Mouse (Mus musculus) ovary, postnatal 10 days (tissue): ENCODE results near the gene Aldh3b2.
"Not testable (repeated sequence)": the region's sequence is repeated elsewhere in the genome, so short reads cannot be mapped to it uniquely, and the experiment has no call there.

Experiments used
- DNase-seq: peaks from one replicate; pipeline ENCODE4 v3.0.0; 2022; ENCODE audit warnings: low spot score

Aldh3b2 gene

DNA sequence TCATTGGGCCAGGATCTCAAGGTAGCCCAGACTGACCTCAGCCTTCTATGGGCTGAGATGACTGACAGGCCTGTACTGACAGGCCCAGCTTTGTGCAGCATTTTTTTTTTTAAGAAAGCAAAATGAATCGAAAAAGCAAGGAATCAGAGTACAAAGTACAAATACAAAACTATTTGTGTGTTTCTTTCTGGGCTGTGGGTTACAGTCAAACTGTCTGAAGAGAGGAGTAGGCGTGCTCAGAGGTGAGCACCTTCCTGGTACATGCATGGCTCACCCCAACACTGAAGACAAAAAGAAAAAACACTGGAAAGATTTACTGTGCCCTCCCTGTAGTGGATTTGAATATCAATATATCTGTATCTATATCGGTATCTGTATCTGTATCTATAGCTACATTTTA is 24.3 kb upstream of the Aldh3b2 start:
- no peak for DNase-seq

DNA sequence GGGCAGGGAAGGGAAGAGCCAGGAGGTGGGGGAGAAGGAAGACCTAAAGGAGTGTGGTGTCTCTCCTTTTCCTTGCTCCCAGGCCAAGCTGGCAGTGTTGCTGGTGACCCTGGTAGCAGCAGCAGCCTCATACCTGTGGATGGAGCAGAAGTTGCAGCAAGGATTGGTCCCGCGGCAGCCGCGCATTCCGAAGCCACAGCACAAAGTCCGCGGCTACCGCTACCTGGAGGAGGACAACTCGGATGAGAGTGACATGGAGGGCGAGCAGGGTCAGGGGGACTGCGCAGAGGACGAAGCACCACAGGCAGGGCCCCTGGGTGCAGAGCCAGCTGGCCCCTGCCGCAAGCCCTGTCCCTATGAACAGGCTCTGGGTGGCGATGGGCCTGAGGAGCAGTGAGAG is 23.6 kb upstream of the Aldh3b2 start:
- DNase-seq, result no peak

DNA sequence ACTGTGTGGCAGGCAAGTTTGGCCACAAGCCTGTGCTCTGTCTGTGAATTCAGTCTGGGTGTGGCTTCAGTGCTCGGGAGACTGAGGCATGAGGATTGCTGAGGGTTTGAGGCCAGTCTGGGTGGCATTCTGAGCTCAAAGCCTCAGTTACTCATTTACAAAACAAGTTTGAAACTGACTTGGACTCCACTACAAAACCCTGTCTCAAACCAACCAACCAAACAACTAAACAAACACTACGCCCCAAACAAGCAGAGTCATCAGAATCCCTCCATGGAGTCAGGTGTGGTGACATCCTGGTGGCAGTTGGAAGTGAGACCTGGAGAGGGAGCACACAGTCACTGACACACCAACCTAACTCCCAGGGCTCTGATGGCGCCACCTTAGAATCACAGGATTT is 21.8 kb upstream of the Aldh3b2 start:
- no peak for DNase-seq

DNA sequence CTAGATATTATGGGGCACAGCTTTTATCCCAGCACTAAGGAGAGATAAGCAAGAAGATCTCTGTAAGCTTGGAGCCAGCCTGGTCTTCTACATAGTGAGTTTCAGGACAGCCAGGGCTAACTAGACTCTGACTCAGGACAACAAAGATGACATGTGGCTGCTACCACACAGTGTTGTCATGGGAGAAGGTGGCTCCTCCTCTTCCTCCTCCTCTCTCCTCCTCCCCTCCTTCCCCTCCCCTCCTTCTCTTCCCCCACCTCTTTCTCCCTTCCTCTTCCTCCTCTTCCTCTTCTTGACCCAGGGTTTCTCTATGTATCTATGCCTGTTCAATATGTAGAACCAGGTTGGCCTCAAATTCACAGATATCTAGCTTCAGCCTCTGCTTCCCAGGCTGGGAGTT is 20.7 kb upstream of the Aldh3b2 start:
- DNase-seq, result no peak

DNA sequence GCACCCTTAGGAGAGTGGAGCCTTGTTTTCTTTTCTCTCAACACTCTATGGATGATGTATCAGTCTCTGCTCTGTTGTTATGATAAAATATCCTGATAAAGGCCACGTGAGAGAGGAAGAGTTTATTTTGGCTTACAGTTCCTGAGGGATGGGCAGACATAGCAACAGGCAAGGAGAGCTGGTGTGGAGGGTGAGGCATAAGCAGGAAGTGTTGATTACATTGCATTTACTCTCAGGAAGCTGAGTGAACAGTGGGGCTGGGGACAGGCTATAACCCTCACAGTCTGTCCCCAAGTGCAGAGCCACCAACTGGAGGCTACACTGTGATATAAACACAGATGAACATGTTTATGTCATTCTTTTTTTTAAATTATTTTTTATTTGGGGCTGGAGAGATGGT is 20.0 kb upstream of the Aldh3b2 start:
- no peak for DNase-seq

DNA sequence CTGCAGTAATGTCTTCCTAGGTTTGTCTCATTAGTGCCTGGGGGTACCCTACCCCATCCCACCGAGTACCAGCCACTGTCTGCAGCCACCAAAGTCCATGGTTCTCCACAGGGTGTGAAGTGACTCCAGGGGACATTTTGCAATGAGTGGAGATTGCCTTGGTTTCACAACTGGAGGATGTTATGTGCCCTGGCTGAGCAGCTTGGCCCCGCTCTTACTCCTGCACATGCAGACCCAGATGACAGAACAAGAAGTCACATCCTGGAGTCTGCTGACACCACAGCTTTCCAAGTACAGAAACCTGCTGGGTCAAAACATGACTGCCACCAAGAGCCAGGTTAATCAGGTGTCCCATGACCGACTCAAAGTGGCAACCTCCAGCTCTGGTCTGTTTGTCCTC is 17.1 kb upstream of the Aldh3b2 start:
- DNase-seq, result no peak

DNA sequence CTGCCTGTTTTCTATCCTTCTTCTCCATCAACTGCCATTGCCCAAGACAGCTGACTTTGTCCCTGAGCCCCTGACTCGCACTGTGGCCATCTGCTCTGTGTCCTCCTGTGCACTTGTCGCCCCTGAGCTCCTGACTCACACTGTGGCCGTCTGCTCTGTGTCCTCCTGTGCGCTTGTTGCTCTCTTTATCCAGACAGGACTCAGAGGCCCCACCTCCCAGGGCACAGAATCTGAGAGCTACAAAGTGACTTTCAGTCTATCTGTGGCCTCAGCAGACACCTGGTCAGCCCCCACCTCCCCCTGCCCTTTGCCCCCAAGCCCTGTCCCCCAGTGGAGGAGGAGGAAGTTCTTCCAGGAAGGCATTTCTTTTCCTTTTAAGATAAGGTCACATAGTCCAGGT is 16.3 kb upstream of the Aldh3b2 start:
- no peak for DNase-seq

DNA sequence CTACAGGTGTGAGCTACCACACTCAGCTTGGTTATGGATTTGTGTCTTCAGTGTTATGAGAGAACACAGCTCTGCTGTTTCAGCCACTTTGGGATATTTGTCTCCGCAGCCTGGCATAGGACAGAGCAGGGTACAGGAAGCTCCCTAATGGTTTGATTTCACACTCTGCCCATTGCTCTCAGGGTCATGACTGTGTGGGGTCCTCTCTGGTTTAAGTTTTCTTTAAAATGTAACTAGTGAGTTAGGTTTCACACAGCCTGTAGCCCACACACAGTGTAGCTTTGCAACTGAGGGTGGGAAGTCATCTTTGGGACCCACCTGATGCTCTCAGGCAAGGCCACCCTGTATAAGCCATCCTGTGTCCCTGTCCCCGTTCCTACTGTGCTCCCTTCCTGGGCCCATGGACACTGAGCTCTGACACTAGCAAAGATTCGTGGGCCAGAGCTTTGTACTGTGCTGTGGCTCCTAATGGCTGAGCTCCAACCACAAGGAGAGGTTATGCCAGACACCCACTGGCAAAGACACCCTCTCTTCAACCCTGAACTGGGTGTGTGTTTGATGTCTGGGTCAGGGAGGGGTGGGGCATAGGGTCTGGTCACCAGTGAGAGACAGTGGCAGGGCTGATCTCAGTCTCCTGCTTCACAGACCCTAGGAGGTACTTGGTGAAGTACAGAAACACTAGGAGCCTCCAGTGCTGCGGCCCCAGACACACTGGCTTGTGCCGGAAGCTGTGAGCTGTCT is 14.7 kb upstream of the Aldh3b2 start:
- not testable (repeated sequence) for DNase-seq

DNA sequence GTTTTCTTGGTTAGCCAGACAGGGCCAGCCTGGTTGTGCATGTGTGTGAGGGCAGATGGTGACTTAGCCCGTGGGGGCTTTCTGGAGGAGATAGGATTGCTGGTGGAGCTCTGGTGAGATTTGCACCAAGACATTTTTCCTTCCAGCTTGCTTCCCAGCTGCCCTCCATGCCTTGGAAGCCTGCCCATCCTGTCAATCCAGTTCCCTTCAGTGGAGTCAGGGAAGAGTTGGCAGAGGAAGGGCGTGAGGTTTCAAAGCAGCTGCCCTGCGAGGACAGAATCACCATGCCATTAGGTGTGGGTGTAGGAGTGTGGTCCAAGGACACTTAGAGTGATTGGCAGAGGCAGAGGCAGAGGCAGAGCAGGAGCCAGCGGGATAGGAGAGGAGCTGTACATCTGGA is 13.7 kb upstream of the Aldh3b2 start, which contains the start of gene Aldh3b3:
Gene Aldh3b3, plus strand, starts transcription at position 176 of the 400 bp plus-strand sequence.
- no peak for DNase-seq

DNA sequence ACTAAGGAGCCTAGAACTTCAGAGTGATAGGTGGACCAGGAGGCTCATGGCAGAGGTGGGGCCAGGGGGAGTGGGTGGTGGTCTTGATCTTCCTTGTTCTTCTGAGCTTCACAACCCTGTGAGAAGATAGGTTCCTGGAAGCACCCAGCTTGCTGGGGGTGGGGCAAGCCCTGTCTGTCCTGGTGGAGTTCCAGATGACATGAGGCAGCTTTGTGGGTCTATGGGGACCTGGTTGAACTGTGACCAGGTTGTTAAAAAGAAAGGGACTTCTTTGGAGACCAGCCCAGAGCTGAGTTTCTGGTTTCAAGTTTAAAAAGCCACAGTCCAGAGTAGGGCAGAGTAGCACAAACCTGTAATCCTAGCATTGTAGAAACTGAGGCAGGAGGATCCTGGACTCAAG is 13.1 kb upstream of the Aldh3b2 start:
- no peak for DNase-seq

DNA sequence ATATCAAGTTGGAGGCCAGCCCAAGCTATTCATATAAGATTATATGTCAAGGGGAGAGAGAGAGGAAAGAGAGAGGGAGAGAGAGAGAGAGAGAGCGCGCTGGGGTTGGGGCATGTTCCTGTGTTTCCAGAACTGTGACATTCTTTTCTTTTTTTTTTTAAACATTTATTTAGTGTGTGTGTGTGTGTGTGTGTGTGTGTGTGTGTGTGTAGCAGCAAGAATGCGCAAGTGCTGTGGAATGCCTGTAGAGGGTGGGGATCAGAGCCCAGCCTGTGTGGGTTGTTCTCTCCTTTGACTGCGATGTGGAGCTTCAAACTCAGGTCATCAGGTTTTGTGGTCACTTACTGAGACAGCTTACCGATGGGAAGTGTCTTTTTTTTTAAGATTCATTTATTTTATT is 11.9 kb upstream of the Aldh3b2 start:
- no peak for DNase-seq

DNA sequence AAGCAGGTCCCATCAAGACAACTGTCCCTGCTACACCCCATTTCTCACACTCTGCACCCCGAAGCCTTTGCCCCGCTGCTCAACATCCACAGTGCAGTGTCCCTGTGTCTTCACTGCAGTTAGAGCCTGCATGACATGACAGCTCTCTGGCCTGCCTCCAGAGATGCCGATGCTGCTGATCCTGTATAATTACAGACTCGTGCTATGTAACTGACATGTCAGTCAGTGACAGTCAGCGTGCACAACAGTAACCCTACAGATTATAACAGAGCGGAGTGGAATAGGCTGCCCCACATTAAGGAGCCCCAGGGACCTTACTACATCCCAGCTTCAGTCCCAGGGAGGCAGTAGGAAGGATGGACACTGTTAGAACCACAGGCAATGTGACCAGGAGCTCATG is 10.3 kb upstream of the Aldh3b2 start:
- not testable (repeated sequence) for DNase-seq

DNA sequence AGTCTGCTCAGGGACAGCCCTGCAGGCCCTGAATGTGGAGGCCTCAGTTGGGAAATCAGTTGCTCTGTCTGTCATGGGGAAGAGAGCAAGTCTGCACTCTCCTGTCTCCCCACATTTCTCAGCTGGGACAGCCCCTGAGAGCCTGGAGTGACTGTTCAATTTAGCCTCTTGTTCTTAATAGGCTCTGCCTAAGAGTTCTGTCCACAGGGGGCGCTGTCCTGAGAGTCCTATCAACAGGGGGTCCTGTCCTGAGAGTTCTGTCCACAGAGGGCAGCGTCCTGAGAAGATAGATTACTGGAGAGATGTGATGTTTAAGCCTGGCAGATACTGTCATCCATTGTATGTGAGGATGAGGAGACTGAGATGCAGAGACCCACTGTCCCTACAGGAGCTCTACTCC is 9.7 kb upstream of the Aldh3b2 start:
- no peak for DNase-seq

DNA sequence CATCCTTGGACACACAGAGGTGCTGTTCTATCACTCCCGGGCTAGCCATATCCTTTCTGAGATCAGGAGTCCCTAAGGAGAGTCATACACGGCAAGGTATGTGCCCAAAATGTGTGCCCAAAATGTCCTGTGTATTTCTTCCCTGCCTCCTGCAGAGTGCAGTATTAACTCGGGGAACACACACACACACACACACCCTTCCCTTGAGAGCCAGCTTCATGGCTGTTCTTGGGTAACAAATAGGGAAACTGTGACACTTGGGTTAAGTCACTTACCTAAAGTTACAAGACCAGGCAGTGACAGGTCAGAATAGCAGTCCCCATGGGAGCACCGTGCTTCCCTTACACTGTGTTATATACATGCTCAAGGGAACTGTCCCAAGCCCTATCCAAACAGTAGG is 8.1 kb upstream of the Aldh3b2 start:
- DNase-seq, result no peak

DNA sequence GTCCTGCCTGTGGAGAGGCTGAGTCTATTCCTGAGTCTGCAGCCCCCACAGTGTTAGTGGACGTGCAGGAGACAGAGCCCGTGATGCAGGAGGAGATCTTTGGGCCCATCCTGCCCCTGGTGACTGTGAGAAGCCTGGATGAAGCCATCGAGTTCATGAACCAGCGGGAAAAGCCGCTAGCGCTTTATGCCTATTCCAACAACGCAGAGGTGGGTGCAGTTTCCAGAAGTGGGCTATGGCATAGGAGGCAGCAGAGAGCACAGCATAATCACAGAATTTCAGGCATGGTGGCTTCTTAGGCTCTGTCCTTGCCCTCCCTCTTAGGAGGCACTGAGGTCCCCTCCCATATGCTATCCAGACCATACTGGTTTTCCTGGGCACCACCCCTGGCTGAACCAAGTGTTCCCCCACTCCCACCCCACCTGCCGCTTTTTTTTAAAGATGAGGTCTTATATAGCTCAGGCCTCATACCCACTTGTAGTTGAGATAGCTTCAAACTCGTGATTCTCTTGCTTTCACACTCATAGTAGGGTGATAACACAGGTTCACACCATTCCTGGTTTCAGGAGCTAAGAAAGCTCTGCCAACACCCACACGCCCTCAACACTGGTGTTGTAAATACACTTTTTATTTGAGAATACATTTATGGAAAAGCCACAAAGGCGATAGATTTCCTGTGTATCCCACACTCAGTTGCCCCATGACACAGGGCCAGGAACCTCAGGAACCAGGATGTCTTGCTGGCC is 5.6 kb upstream of the Aldh3b2 start:
- no peak for DNase-seq

DNA sequence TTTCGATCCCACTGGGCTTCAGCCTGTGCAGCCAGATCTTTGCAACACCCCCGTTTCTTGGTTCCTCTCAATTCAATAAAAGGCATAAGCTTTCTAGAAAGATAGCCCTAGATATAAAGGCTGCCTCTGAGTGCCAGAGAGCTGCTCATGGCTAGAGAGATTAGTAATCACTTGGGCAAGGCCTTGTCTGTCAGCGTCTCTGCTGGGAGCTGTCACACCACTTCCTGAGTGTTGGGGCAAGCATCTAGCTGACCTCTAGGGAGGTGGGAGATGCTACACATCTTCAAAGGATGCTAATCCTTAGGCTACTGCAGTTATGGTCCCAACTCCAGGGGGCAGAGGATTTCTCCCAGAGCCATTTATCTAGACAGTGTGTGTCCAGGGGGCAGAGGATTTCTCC is 4.9 kb upstream of the Aldh3b2 start:
- no peak for DNase-seq

DNA sequence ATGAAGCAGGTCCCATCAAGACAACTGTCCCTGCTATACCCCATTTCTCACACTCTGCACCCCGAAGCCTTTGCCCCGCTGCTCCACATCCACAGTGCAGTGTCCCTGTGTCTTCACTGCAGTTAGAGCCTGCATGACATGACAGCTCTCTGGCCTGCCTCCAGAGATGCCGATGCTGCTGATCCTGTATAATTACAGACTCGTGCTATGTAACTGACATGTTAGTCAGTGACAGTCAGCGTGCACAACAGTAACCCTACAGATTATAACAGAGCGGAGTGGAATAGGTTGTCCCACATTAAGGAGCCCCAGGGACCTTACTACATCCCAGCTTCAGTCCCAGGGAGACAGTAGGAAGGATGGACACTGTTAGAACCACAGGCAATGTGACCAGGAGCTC is 2.5 kb downstream of the Aldh3b2 start:
- not testable (repeated sequence) for DNase-seq

DNA sequence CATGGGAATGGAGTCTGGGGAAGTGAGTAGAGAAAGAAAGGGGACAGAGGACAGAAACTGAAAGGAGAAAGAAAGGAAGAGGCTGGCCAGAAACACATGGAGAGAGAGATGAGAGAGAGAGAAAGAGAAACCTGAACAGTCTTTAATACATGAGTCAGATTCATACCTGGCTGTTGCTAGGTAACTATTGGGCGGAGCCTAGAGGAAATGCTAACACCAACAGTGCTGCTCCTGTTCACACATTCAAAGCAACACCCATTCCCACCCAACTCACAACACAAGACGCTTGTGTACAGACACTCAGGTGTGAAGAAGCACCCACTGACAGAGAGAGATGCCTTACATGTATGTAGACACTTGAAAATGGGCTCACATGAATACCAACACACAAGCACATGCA is 3.7 kb downstream of the Aldh3b2 start:
- DNase-seq, result no peak

DNA sequence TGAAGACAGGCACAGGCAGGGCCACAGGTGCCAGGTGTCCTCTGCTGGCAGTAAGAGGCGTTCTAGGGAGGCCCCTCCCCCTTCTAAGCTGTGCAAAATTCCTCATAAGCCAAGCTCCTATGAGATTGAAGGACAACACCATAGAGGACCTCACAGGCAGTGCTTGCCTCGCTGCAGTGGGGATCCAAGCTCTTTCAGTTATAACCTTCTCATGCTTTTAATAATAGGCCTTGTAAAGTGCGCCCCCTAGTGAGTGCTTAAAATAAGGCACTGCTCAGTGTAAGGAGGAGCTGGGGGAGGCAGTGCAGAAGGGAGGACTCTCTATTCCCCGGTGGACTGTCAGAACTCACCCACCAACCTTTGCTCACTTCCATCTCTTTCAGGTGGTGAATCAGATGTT is 8.2 kb downstream of the Aldh3b2 start:
- DNase-seq, result peak; percentile 42

DNA sequence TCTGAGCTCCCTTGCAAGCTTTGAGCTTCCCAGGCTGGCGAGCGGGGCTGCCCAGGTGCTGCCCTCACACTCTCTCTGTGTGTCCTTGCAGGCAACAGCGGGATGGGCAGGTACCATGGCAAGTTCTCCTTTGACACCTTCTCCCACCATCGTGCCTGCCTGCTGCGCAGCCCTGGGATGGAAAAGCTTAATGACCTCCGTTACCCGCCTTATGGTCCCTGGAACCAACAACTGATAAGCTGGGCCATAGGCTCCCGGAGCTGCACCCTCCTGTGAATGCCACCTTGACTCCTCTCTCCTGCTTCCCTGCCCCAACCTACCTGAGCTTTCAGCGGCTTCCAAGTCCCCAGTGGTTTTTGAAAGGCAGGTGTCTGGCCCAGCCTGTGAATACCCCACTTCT is 8.8 kb downstream of the Aldh3b2 start:
- no peak for DNase-seq

DNA sequence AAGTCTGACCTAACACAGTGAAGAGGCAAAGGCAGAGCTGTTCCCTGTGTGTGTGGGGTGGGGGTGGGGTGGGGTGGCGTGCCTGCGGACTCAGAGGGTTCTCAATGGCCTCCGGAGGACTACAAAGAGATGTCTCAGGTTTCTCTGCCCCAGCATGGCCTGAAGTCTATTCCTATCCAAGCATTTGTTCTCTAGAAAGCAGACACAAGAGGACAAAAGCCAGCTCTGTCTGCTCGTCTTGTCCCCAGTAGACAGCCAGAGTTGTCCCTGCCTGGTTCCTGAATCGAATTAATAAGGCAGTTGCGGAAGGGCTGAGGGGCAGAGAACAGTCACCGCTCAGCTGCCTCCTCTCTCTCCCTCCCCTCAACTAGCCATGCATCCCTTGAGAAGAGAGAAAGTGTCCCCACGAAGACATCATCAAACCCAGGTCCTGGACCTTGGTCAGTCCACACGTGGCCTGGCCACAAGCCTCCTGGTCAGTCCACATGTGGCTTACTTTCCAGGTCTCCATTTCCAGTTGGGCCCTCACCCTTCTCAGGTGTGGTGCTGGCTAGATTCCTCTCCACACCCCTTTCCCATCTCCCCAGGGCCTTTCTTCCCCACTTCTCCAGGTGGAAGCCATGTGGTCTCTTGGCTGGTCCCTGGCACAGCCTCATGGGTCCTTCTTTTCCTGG is 11.5 kb downstream of the Aldh3b2 start:
- DNase-seq, result no peak

DNA sequence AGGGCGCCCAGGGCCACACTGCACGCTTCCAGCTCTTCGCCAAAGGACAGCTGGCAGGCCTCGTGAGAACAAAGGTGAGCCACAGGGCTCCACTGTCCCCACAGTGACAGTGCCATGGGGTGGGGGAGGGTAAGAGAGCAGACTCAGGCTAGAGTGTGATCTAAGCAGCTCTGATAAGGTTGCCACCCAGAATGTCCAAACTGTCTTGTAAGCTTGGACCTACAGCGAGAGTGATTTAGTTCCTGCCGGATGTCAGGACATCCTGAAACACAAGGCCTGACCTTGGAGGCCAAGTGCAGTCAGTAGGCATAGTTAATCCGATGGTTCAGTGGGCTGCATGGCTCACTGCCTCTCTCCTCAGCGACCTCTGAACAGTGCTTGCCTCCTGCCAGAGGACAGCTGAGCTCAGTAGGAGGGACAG is 13.1 kb downstream of the Aldh3b2 start:
- DNase-seq, result no peak

DNA sequence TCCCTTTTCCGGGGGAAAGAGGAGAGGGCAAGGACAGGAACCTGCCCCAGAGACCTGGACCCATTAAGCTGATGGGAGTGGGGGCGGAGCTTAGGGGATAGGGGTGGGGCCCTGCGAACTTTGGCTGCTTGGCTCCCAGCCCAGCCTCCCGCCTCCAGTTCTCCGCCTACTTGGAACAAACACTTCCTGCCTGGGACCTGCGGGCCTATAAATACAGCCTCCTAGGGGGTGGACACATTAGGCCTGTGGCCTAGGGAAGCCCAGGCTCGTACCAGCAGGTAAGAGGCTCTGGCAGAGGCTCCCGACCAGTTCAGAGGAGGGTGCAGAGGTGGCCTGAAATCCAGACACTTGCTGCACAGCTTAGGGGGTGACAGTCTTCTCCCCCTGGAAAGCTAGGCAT is 14.2 kb downstream of the Aldh3b2 start, which contains the start of gene Acy3:
Gene Acy3, plus strand, starts transcription at position 237 of the 400 bp plus-strand sequence.
- peak; percentile 67 for DNase-seq
